Mouse (Mus musculus): ENCODE results near the gene Sema4f.

The Sema4f gene

DNA sequence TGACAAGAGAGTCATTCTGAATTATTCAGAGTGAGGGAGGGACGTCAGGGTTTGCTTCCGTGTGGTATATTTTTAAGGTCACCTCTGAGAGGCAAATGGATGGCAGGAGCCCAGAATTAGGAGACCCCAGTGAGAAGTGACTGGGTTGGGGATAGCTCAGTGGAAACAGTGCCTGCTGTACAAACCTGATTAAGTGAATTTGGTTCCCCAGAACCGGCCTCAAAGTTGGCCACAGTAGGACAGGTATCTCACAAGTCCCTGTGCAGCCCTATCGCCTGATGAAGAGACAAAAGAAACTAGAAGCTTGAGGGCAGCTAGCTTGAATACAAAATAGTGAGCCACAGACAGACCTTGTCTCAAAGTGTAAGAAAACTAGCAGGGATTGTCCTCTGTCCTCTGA lies 23.1 kb downstream of the Sema4f start:
- no peak for ATAC-seq (ENCODE audit: insufficient number of reproducible peaks, low FRiP score, low TSS enrichment)

DNA sequence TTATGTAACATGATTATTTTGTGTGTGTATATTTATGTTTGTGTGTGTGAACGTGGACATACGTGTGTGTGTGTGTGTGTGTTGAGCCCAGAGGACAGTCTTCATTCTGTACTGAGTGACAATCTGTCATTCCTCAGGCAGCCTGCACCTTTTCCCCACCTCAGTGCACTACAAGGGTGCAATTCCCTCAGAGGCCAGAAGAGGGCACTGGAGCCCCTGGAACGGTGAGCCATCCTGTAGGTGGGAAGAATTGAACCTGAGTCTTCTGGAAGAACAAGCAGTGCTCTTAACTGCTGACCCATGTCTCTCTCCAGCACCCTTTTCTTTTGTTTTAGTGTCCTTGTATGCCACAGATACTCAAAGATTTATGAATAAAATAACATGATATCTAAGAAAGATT lies 23.7 kb downstream of the Sema4f start:
- ATAC-seq (ENCODE audit: insufficient number of reproducible peaks, low FRiP score, low TSS enrichment): no peak

DNA sequence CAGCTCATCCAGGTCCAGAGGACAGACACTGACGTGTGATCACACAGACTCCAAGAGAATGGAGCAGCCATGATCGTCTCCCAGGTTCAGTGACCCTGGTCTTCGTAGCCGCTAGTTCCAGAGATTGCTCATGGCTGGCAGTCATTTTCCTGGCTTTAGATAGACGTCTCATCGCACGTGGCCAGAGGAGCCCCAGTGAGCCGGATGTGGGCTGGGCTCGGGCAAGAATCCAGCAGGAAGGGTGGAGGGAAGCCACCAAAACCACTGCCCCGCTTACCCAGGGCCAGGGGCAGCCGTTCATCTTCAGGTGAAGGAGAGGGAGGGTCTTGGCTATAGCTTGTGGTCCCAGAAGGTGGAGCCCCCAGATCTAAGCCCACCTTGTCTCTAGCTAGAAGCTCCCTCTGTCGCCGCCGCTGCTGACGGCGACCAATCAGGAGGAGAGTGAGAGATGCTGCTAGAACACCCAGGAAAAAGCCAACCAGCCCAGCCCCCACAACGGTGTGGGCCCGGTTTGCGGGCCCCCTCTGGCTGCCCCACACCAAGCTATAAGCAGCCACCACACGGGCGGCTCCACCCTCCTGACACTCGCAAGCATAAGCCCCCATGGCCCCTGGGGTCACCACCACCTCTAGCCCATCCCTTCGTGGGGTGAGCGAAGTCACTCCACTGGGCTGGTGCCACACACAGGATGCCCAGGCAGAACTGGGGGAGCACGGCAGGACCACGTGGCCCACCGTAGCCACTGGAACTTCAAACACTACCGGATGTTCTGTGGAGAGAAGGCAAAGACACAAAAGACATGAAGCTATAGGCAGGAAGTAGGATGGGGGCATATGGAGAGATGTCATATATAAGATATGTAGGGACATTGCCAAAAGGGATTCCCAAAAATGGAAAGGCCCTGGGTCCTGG lies 26.0 kb downstream of the Sema4f start:
- ATAC-seq (ENCODE audit: insufficient number of reproducible peaks, low FRiP score, low TSS enrichment): no peak

DNA sequence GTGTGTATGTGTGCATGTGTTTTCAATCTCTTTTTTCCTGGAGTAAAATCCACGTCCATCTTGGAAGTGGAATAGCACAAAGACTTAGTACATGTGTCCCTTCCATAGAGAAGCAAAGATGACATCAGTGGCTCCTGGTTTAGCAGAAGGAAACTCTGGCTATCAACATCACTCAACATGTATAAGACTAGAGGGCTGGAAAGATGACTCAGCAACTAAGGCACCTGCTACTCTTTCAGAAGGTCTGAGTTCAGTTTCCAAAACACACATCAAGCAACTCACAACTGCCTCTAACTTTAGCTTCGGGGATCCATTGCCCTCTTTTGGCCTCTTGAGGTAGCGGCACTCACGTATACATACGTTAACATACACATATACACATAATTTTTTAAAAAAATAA lies 28.3 kb downstream of the Sema4f start:
- ATAC-seq (ENCODE audit: insufficient number of reproducible peaks, low FRiP score, low TSS enrichment): no peak

DNA sequence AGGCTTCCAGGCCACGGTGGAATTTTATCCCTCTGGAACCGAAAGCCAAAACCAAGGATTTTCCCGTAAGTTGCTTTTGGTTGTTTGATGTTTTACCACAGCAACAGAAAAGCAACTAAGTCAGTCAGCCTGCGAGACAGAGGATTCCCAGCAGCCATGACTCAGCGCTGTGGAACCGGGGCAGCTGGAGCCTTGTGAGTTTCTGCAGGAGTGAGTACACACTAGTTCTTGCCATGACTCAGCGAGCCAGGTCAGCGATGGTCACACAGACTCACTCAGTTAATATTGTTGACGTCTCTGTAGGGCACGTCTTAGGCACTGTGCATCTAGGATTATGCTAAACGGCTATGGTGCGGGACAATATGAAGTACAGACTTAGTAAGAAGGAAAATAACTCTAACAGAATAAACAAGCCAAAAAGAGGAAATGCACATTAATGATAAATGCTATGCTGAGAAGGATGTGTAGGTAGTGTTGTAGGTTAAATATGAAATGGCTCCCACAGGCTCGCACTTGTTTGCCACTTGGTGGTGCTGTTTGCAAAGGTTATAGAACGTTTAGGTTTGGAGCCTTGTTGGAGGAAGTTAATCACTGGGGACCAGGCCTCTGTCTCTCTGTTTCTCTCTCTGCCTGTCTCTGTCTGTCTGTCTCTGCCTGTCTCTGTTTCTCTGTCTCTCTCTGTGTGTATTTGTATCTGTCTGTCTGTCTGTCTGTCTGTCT lies 30.3 kb downstream of the Sema4f start:
- ATAC-seq (ENCODE audit: insufficient number of reproducible peaks, low FRiP score, low TSS enrichment): no peak

DNA sequence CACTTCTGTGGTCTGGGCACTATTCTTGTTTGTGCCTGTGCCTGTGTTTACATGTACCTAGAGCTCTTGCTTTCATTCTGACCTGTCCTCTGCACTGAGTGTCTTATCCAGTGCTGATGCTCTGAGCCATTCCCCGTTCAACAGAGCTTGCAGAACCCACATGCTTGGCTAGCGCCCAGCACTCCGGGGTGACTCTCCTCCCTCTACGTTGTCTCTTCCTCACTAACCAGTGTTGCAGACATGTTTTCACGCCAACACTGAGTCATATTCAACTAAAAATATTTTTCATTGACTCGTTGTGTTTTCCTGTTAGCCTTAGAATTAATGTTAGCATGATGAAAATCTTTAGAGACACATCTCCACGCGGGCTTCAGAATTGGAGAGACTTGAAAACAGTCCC lies 31.5 kb downstream of the Sema4f start:
- ATAC-seq (ENCODE audit: insufficient number of reproducible peaks, low FRiP score, low TSS enrichment): no peak

DNA sequence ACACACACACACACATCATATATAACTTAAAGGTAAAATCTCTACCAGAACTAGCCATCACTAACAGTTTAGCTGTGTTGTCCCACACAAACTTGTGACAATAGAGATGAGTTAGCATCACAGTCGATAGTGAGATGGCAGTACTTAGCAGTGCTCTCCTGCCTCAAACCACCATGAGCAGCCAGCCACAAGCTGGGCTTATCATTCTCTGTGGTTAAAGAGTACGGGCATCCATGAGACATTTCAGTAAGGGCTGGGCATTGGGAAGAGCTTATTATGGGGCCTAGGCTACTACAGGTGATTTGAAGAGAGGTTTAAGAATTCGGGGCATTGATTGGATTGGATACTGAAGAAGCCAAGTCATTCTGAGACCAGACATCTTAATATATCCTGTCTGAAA lies 32.6 kb downstream of the Sema4f start:
- ATAC-seq (ENCODE audit: insufficient number of reproducible peaks, low FRiP score, low TSS enrichment): no peak

DNA sequence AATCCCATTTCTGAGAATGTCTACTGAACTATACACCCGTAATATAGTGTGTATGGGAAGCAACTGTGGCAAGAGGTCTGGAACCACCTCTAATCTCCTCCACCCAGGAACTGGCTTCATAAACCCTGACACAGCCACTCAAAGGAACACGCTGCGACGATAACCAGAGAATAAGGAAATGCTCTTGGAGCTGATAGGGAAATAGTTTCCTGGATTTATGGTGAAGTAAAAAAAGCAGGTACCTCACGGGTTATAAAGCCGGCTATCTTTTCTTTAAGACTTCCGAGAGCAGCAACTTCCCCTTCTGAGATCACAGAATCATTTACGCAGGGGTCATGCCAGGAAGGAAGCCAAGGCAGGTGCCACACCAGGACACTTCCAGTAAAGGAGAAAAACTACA lies 37.0 kb downstream of the Sema4f start:
- ATAC-seq (ENCODE audit: insufficient number of reproducible peaks, low FRiP score, low TSS enrichment): no peak

DNA sequence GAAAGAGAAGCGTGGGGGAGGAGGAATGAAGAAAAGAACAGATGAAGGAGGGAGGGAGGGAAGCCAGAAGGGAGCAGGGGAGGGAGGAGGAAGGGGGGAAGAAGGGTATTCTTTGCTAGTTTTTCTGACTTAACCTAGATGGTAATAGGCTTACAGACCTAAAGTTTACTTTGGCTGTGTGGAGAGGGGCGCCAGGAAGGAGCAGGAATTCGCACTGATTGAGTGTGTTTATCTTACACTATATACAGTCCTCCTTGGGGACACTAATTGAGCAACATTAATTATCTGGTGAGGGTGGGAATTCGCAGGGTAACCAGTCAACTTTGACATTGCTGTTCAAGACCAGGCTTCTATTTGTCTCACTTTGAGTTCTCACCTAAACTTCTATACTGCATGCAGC lies 40.8 kb downstream of the Sema4f start:
- no peak for ATAC-seq (ENCODE audit: insufficient number of reproducible peaks, low FRiP score, low TSS enrichment)

DNA sequence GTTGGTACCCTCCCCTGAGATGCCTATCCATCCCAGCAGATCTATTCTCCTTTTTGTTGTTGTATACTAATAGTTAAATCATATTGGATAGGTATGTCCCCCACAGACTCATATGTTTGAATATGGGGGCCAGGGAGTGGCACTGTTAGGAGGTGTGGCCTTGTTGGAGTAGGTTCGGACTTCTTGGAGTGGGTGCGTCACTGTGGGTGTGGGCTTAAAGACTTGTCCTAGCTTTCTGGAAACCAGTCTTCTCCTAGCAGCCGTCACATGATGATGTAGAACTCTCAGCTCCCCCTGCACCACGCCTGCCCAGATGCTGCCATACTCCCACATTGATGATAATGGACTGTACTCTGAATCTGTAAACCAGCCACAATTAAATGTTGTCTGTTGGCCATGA lies 41.3 kb downstream of the Sema4f start:
- ATAC-seq (ENCODE audit: insufficient number of reproducible peaks, low FRiP score, low TSS enrichment): no peak

DNA sequence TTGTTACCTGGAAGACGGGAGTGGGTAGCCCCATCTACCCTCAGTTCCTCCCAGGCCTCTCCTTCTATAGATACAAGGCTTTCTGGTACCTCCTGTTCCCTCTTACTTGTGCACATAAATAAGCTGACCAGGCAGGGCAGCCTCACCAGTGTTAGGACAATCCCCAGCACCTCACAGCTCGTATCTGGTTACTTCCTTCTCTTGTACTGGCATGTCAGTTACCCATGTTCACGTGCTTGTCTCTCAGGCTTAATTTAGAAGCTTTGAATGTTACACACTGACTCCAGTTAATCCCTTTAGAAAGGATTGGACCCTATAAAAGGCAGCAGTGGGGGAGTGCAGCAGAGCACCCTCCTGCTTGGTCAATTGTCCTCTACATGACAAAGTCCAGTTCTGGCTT lies 42.3 kb downstream of the Sema4f start:
- ATAC-seq (ENCODE audit: insufficient number of reproducible peaks, low FRiP score, low TSS enrichment): no peak

DNA sequence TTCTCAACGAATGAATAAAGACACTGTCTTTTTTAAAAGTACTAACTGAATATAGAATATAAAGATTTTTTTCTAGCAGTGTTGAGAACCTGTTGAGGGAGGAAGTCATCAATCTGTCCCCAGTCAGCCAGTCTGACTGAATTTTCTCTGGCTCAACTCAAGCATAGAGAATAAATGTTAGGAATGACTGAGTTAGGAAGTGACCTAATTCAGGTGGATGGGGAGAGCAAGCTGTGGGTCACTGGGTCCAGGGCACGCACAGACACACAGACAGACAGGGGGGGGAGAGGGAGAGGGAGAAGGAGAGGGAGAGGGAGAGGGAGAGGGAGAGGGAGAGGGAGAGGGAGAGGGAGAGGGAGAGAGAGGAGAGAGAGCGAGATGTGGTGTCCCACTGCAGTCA lies 46.2 kb downstream of the Sema4f start:
- ATAC-seq (ENCODE audit: insufficient number of reproducible peaks, low FRiP score, low TSS enrichment): no peak

DNA sequence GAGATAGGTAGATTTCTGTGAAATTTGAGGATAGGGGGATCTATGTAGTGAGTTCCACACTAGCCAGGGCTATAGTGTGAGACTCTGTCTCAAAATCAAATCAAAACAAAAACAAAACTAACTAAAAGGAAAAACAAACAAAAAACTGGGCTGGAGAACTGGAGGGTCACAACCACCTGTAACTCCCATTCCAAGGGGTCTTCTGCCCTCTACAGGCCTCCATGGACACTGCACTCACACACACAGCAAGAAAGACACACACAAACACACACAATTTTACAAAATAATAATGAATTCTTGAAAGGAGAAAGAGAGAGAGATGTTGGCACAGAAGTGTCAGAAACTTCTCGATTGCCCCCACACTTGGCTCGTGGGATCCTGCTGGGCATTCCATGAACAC lies 47.0 kb downstream of the Sema4f start:
- no peak for ATAC-seq (ENCODE audit: insufficient number of reproducible peaks, low FRiP score, low TSS enrichment)

DNA sequence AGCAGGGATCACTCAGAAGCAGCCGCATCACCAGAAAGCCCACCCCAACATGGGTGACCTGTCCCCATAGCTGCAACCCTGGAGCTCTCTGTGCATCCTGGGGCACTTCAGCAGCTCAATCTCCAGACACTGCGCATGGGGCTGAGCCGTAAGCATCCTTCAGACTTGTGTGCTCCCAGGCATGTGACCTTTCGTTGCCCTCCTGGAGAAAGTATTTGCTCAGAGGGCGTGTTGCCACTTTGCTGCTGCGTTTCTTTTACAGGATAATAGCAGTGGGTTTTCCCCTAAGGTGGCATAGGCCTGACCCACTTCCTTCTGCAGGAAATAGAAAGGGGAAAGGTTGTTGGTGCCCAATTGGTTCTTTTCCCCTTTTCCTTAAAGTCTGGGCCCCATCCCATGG lies 48.1 kb downstream of the Sema4f start:
- no peak for ATAC-seq (ENCODE audit: insufficient number of reproducible peaks, low FRiP score, low TSS enrichment)

DNA sequence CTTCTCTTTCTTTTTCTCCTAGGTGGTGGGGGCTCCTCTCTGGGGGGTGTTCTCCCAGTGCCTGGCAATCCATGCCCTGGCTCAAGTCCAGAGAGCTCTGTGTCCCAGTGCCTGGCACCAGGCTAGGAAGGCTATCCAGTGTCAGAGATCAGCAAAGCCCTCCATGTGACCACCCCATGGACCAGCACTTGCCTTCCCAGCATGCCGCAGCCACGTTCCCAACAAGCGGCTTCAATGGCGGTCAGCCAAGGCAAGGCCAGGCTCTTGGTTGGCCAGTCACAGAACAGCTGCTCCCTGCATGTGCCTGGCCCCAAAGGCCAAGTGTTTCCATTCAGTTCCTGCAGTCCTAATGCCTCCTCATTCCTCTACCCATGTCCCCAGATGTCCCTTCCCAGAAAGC lies 53.2 kb downstream of the Sema4f start:
- ATAC-seq (ENCODE audit: insufficient number of reproducible peaks, low FRiP score, low TSS enrichment): no peak

DNA sequence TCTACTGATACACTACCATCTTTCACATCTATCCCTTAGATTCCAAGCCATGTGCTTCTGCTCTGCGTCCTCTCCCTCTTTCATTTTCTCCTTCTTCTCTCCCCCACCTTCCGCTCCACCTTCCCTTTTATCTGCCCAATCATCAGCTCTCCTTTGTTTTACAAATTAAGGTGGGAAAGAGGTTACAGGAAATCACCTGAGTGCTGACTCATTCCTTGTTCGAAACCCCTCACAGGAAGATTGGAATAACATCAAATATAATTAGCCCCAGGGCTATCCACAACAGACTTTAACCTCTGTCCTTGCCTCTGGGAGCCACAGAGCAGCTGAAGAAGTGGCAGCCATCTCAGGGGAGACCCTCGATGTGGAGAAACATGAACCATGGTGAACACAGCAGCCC lies 53.7 kb downstream of the Sema4f start:
- ATAC-seq (ENCODE audit: insufficient number of reproducible peaks, low FRiP score, low TSS enrichment): no peak

DNA sequence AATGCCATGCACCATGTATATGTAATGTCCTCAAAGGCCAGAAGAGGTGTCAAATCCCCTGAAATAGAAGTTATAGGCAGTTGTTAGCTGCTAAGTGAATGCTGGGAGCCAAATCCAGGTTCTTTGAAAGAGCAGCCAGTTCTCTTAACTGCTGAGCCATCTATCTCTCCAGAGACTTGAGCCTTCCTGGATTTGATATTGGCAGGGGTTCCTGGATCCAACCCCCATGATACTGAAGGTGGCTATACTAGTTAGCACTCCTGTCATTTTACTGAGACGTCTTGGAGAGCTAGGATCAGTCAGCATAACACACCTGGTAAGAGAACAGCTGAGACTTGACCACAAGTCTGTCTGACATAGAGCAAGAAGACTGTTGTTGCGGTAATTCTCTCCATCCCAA lies 54.1 kb downstream of the Sema4f start:
- no peak for ATAC-seq (ENCODE audit: insufficient number of reproducible peaks, low FRiP score, low TSS enrichment)

DNA sequence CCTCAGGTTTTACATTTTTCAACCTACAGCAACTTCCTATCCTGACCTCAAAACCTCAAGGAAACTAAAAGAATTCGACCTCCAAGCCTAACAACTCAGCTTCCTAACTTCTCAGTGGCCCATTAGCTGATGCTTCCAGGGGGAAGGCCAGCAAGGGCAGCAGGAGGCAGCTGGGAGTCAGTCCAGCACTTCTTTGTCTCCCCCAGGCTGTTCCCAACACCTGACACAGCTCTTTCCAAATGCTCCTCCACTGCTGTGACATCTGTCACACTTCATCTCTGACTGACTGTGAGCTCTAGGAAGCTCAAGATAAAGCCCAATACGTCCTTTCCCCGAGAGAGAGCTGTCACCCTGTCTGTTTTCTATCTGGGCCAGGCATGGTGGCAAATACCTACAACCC lies 55.0 kb downstream of the Sema4f start:
- ATAC-seq (ENCODE audit: insufficient number of reproducible peaks, low FRiP score, low TSS enrichment): no peak

DNA sequence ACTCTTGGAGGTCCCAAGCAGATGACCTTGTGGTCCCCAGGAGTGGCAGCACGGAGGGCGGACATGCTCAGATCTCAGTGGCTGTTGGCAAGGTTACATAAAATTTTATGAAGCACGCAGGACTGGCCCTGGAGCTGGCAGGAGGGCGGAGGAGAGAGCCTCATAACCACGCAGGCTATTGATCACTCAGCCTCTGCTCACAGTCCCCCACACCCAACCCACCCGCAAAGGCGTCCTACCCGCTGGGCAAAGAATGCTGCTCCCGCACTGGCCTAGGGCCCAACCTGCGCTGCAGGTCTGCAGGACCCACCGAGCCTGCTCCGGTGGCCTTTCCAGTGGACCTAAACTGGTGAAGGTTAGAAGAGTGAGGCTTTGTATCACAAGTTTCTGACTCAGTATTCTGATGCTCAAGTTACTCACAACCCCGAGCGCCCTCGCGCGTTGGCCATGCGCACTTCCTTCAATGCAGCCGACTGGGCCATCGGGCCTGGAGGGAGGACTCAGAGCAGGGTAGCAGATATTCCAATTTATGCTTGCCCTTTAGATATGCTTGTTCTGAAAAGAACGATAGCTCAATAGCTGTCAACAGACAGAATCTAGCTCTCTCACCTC lies 58.0 kb downstream of the Sema4f start:
- 0 out of 2 replicates have a peak, but pooled peaks have one; percentile 26 for ATAC-seq (ENCODE audit: insufficient number of reproducible peaks, low FRiP score, low TSS enrichment)

DNA sequence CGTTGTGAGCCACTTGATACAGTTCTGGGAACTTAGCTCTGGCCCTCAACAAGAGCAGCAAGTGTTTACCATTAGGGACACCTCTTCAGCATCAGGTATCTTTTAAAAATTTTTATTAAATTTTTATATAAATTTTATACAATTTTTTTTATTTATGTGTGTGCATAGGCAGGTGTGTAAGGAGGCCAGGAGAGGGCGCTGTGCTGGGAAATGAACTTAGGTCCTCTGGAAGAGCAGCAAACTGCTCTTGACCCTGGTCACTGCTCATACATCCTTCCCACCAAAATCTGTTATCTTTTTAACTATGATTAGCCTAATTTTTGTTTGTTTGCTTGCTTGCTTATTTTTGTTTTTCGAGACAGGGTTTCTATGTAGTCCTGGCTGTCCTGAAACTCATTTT lies 58.8 kb downstream of the Sema4f start:
- no peak for ATAC-seq (ENCODE audit: insufficient number of reproducible peaks, low FRiP score, low TSS enrichment)

DNA sequence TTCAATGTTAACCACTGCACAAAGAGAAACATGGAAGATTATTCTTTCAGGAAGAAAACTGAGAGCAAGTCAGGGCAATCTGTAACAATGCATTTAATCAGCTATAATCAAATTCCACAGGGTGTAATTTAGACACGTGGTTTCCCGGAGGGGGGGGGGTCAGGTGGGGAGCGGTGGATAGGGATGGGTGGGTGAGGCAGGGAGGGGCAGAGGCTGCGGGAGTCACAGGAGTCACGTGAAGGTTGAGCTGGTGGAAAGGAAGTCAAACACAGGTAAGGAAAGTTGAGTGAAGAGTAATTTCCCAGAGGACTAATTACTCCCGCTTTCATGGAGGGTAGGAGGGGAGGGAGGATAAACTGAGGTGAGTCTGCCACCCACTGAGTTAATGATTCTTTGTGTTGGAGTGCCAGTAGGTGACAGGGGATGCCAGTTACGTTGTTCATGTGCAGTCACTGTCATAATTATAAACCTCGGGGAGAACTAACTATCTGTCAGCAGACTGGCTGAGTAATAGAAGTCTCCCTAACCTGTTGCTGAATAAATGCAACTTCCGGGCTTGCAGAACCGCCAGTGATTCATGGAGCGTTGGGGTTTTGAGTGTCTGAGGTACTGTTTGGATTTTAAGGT lies 60.0 kb downstream of the Sema4f start:
- ATAC-seq (ENCODE audit: insufficient number of reproducible peaks, low FRiP score, low TSS enrichment): no peak
